Mouse (Mus musculus) CD8-positive naive resting alpha-beta T cell, adult 2 months (primary cell): Measurements from ENCODE around the gene Lrrc58.

Source experiments
- DNase-seq, 2 experiments: peaks; one replicate each; pipeline ENCODE4 v3.0.0; 2022; ENCODE audit warnings: low read depth in 2 of 2, low spot score in 2 of 2

Lrrc58 gene

DNA sequence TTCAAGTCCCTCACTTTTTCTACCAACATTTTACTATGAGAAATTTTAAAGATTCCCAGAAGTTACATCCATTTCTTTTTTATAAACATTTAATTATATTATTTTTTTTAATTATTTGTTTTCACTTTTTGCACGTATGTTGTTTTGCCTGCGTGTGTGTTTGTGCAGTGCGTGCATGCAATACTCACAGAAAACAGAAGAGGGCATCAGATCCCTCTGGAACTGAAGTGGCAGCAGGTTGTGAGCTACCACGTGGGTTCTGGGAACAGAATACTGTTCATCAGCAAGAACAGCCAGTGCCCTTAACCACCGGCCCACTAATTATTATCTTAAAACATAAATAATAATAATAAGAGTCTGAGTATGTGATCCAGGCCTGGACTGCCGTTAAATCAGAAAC lies 50.8 kb downstream of the Lrrc58 start:
- no peak for DNase-seq

DNA sequence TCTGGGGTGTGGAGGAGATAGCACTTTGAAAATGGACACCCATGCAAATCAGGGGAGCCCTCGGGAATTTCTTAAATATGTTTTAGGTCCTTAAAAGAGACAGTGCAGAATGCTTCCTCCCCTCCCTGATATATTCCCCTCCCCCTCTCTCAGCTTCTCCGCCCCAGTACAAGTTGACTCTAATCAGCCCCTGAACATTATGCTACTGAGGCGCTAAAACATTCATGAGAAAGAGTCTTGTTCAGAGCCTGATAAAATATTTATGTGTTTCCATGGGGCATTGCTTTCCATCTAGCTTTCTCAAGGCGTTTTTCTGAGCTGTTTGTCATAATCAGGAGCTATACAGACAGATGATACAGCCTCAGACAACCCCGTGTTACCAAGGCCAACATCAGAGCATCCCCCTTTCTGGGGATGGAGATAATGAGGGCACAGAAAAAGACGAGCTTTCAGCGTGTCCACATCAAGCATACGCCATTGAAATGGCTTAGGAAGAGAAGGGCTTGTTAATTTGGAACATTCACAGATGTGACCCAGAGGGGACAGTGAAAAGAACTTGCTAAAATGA lies 52.7 kb downstream of the Lrrc58 start:
- no peak for DNase-seq

DNA sequence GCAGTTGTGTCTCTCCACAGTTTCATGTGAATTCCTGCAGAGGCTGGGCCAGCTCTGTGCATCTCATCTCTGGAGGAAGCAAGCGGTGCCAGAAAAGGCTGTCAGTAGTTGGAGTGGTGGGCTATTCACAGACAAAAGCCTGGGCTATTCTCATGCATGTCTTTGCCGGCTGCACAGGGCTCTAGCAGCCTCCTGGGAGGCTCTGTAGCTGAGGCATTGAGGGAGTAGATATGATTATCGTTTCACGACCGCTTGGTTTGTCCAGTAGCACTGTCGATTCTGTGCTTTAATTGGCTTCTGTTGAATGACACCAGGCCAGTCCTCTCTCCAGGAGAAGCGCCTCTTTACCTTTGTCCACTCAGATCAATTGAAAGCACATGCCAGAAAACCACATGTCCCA lies 57.9 kb downstream of the Lrrc58 start:
- DNase-seq: no peak

DNA sequence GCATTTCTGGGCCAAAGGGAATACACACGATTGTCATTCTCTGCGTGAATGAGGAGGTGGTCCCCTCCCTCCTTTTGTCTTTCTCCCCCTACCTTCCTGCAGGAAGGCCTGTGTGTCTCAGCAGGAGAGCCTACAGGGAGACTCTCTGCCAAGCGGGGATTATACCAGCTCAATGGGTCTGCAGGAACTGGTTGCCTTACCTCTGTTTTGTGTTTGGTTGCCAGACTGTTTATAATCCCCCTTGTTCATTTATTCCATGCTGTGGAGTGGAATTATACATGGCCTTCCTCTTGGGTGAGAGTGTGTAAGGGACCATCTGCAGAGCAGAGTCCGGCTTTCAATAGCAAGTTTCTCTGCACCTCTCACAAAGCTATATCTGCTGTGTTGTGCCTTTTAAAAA lies 58.9 kb downstream of the Lrrc58 start:
- DNase-seq: no peak

DNA sequence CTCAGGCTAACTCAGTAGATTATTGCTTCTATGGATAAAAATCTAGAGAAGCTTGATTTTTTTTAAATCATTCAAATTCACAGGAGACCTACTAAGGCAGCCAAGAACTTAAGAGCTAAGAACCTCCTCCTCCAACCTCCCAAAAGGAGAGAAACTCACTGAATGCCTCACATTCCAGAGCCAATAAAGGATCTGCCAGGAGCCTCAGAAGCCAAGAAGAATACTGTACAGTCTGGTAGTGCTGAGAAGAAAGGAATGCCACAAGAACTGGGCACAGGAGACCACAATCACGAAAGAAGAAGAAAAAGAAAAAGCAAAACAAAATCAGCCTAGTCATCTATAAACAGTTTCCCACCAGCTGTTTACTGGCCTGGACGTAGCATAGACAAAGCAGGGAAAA lies 60.8 kb downstream of the Lrrc58 start:
- DNase-seq: no peak

DNA sequence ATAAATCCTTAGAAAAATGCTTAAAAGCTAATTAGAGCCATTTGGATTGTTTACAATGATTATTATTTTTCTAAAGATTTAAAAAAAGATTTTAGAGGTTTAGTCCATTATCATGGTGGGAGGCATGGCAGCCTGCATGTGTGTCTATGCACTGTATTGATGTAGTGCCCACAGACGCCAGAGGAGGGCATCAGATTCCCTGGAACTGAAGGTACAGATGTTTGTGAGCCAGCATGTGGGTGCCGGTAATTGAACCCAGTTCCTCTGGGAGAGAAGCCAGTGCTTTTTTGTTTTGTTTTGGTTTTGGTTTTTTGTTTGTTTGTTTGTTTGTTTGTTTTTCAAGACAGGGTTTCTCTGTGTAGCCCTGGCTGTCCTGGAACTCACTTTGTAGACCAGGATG lies 61.4 kb downstream of the Lrrc58 start:
- no peak for DNase-seq

DNA sequence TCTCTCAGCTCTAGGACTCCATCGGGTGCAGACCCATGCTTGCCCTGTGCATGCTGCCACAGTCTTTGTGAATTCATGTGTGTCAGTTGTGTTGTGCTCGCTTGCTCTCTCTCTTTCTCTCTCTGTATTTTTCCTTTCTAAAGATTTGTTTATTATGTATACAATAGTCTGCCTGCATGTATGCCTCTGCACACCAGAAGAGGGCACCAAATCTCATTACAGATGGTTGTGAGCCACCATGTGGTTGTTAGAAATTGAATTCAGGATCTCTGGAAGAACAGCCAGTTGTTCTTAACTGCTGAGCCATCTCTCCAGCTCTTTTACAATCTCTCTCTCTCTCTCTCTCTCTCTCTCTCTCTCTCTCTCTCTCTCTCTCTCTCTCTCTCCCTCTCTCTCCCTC lies 66.7 kb downstream of the Lrrc58 start:
- no peak for DNase-seq

DNA sequence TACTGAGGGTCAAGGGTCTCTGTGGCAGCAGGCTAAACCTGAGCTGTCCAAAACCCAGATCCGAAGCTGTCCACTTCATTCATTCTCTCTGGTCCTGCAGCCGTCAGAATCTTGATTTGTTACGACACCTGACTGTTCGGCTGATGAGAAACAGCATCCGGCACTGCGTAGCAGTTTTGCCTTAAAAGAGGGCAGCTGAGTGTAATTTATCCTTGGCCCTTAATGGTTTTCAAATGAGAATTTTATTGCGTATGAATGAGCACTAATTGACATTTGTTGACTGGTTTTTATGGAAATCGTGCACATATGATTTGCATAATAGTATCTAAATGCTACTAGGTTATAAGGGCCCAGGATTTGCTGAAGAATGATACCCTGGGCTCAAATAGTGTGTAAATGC lies 69.1 kb downstream of the Lrrc58 start:
- no peak for DNase-seq
